Mouse (Mus musculus): ENCODE data around the gene Tuba4a. TPM values are rescaled to one million over a fixed set of nuclear protein-coding genes. Genes with fewer than 3 reads are reported as not detected.

The Tuba4a gene
- total and polyA plus RNA-seq, 3 experiments, result 180 to 294 (median 192) TPM

GRCm38 (mm10) chr1:75236117-75237050 is 16.7 kb upstream of the Tuba4a start, which contains the start of gene Dnajb2:
Dnajb2 (plus strand) TSS chr1:75236406.
- H3K9me3 ChIP-seq (replicated peaks; ENCODE audit: low read length), result no peaks in the 10 kb centered on the region
- peak within 1 kb of the TSS; percentile 83 for H3K9ac ChIP-seq (ENCODE audit: insufficient read depth, low read depth)
- H3K27ac ChIP-seq (ENCODE audit: insufficient read depth, low read depth), result peak within 1 kb of the TSS; percentile 82
- peak; percentile 92 for DNase-seq (ENCODE audit: extremely low read depth)
- no peaks in the 10 kb centered on the region; the same call in 1 of the 2 replicates for H3K79me2 ChIP-seq (replicated peaks; ENCODE audit: control insufficient read depth, extremely low read depth, insufficient read depth, poor library complexity, severe bottlenecking)
- H3K4me2 ChIP-seq (ENCODE audit: insufficient read depth, low read depth, poor library complexity, severe bottlenecking), result peak within 1 kb of the TSS; percentile 72
- no peak for TF ChIP-seq SMC3 (IDR thresholded peaks at IDR 0.05; ENCODE audit: low read depth, low read length)
- peak; percentile 55 for TF ChIP-seq TCF12 (IDR thresholded peaks at IDR 0.05; ENCODE audit: low read depth, low read length)
- TF ChIP-seq MEF2A (IDR thresholded peaks at IDR 0.05; ENCODE audit: borderline replicate concordance, low read depth, low read length), result peak; percentile 61; the same call in 1 of the 2 replicates
- no peak for TF ChIP-seq MYC (IDR thresholded peaks at IDR 0.05; ENCODE audit: low read depth, low read length)
- peak; percentile 48 for TF ChIP-seq HCFC1 (IDR thresholded peaks at IDR 0.05; ENCODE audit: low read depth, low read length)
- TF ChIP-seq POLR2AphosphoS2 (IDR thresholded peaks at IDR 0.05; ENCODE audit: low read depth, low read length), result no peak
- TF ChIP-seq USF2 (conservative IDR thresholded peaks at IDR 0.05; ENCODE audit: low read depth, low read length), result no peak
- peak; percentile 48; the same call in 1 of the 2 replicates for TF ChIP-seq IRF4 (IDR thresholded peaks at IDR 0.05; ENCODE audit: low read depth, low read length)
- no peak; the same call in 1 of the 2 replicates for TF ChIP-seq MAX (IDR thresholded peaks at IDR 0.05; ENCODE audit: low read length)
- peak; percentile 54; the same call in 1 of the 2 replicates for TF ChIP-seq UBTF (IDR thresholded peaks at IDR 0.05; ENCODE audit: low read depth, low read length)
- TF ChIP-seq MAZ (IDR thresholded peaks at IDR 0.05; ENCODE audit: low read depth, low read length), result 0 out of 2 replicates have a peak, but pooled peaks have one; percentile 22
- TF ChIP-seq ETS1 (conservative IDR thresholded peaks at IDR 0.05; ENCODE audit: low read depth, low read length), result peak; percentile 50
- TF ChIP-seq SIN3A (IDR thresholded peaks at IDR 0.05; ENCODE audit: low read length), result peak; percentile 14; the same call in 1 of the 2 replicates
- TF ChIP-seq ZC3H11A (IDR thresholded peaks at IDR 0.05; ENCODE audit: low read depth, low read length), result no peak
- TF ChIP-seq ZKSCAN1 (IDR thresholded peaks at IDR 0.05; ENCODE audit: borderline replicate concordance, low read depth, low read length), result no peak
- TF ChIP-seq NELFE (IDR thresholded peaks at IDR 0.05; ENCODE audit: low read depth, low read length), result peak; percentile 78
- TF ChIP-seq MAFK (IDR thresholded peaks at IDR 0.05; ENCODE audit: insufficient replicate concordance, low read length), result no peak
- TF ChIP-seq KAT2A (IDR thresholded peaks at IDR 0.05; ENCODE audit: insufficient replicate concordance, low read length), result no peak
- TF ChIP-seq TBP (conservative IDR thresholded peaks at IDR 0.05; ENCODE audit: low read depth, low read length), result 0 out of 2 replicates have a peak, but pooled peaks have one; percentile 44
- TF ChIP-seq USF1 (IDR thresholded peaks at IDR 0.05; ENCODE audit: low read depth, low read length), result no peak
- TF ChIP-seq POLR2A (IDR thresholded peaks at IDR 0.05; ENCODE audit: low read depth, low read length), result peak; percentile 83
- peak; percentile 74 for TF ChIP-seq NRF1 (IDR thresholded peaks at IDR 0.05; ENCODE audit: low read depth, low read length)
- 0 out of 2 replicates have a peak, but pooled peaks have one; percentile 25 for TF ChIP-seq ELF1 (IDR thresholded peaks at IDR 0.05; ENCODE audit: low read depth, low read length)
- TF ChIP-seq PAX5 (IDR thresholded peaks at IDR 0.05; ENCODE audit: low read length), result no peak
- TF ChIP-seq CHD2 (IDR thresholded peaks at IDR 0.05; ENCODE audit: low read length), result peak; percentile 54
- peak; percentile 82 for TF ChIP-seq MXI1 (IDR thresholded peaks at IDR 0.05; ENCODE audit: low read depth, low read length)
- peak; percentile 73 for TF ChIP-seq BHLHE40 (IDR thresholded peaks at IDR 0.05; ENCODE audit: low read depth, low read length)
- TF ChIP-seq JUND (conservative IDR thresholded peaks at IDR 0.05; ENCODE audit: low read depth, low read length), result no peak
- TF ChIP-seq E2F4 (IDR thresholded peaks at IDR 0.05; ENCODE audit: insufficient replicate concordance, low read depth, low read length), result no peak
- TF ChIP-seq ZMIZ1 (IDR thresholded peaks at IDR 0.05; ENCODE audit: low read depth, low read length), result peak; percentile 72
- TF ChIP-seq GABPA (IDR thresholded peaks at IDR 0.05; ENCODE audit: insufficient replicate concordance, low read depth, low read length), result peak; percentile 87
- no peak for TF ChIP-seq ZNF384 (IDR thresholded peaks at IDR 0.05; ENCODE audit: low read depth, low read length)
- peaks cover 17 to 31% of the 10 kb centered on the region in 2 experiments for H3K36me3 ChIP-seq (replicated peaks in 1 of 2; ENCODE audit: control insufficient read depth in 1 of 2, insufficient read depth in 1 of 2, low read length in 1 of 2)
- dilution Hi-C loops (cut with MboI; ENCODE audit: extremely low pct_ligation_motif_present, extremely low pct_unique_long_range_greater_than_20kb, low sequenced_read_pairs) (no loop called here), in situ Hi-C loops (cut with MboI; ENCODE audit: low pct_ligation_motif_present, low pct_unique_long_range_greater_than_20kb, low sequenced_read_pairs) (no loop called here)
- H3K4me3 ChIP-seq (replicated peaks in 1 of 3; ENCODE audit: low read depth in 2 of 3, low read length in 2 of 3, poor library complexity in 1 of 3), result peak within 1 kb of the TSS; percentile 77 to 82 (median 80)
- peaks cover 11 to 37% of the 10 kb centered on the region in 2 experiments for H3K4me1 ChIP-seq (ENCODE audit: control insufficient read depth in 1 of 2, insufficient read depth in 2 of 2)
- H3K27me3 ChIP-seq (replicated peaks), result no peaks in the 10 kb centered on the region
